Mouse (Mus musculus): ENCODE results near the gene Il1rapl1.

Gene Il1rapl1

GRCm38 (mm10) chrX:88115609-88116073 is at the start of gene Il1rapl1:
Gene Il1rapl1 (minus strand): TSS chrX:88115645.
- no peak for DNase-seq (ENCODE audit: low read depth, low spot score)

GRCm38 (mm10) chrX:88158037-88158436 is 42.6 kb upstream of the Il1rapl1 start:
- DNase-seq (ENCODE audit: low read depth, low spot score) = no peak

- DNase-seq (ENCODE audit: low read depth, low spot score) = no peak
Observed at GRCm38 (mm10) chrX:88125612-88126011, 10.2 kb upstream of the Il1rapl1 start.

GRCm38 (mm10) chrX:88120070-88120469 is 4.6 kb upstream of the Il1rapl1 start:
- DNase-seq (ENCODE audit: low read depth, low spot score) = no peak

GRCm38 (mm10) chrX:88117858-88118257 is 2.4 kb upstream of the Il1rapl1 start:
- no peak for DNase-seq (ENCODE audit: low read depth, low spot score)

GRCm38 (mm10) chrX:88116326-88116725 is 881 bp upstream of the Il1rapl1 start:
- no peak for DNase-seq (ENCODE audit: low read depth, low spot score)

GRCm38 (mm10) chrX:88113561-88113960 is 1.9 kb downstream of the Il1rapl1 start:
- DNase-seq (ENCODE audit: low read depth, low spot score) = no peak

GRCm38 (mm10) chrX:88112254-88112653 is 3.2 kb downstream of the Il1rapl1 start:
- DNase-seq (ENCODE audit: low read depth, low spot score) = no peak

GRCm38 (mm10) chrX:88109733-88110132 is 5.7 kb downstream of the Il1rapl1 start:
- no peak for DNase-seq (ENCODE audit: low read depth, low spot score)

- DNase-seq (ENCODE audit: low read depth, low spot score) = no peak
Observed at GRCm38 (mm10) chrX:88093936-88094569, 21.4 kb downstream of the Il1rapl1 start.

- DNase-seq (ENCODE audit: low read depth, low spot score) = no peak
Observed at GRCm38 (mm10) chrX:88089873-88090272, 25.6 kb downstream of the Il1rapl1 start.

GRCm38 (mm10) chrX:88072741-88073419 is 42.6 kb downstream of the Il1rapl1 start:
- DNase-seq (ENCODE audit: low read depth, low spot score) = no peak

GRCm38 (mm10) chrX:88070368-88070767 is 45.1 kb downstream of the Il1rapl1 start:
- peak; percentile 25 for DNase-seq (ENCODE audit: low read depth, low spot score)

- no peak for DNase-seq (ENCODE audit: low read depth, low spot score)
Observed at GRCm38 (mm10) chrX:88043556-88043955, 71.9 kb downstream of the Il1rapl1 start.

- no peak for DNase-seq (ENCODE audit: low read depth, low spot score)
Observed at GRCm38 (mm10) chrX:88038984-88039383, 76.5 kb downstream of the Il1rapl1 start.

GRCm38 (mm10) chrX:87897172-87897571 is 218.3 kb downstream of the Il1rapl1 start:
- no peak for DNase-seq (ENCODE audit: low read depth, low spot score)

- DNase-seq (ENCODE audit: low read depth, low spot score) = no peak
Observed at GRCm38 (mm10) chrX:87891916-87892315, 223.5 kb downstream of the Il1rapl1 start.

GRCm38 (mm10) chrX:87854107-87854506 is 261.3 kb downstream of the Il1rapl1 start:
- no peak for DNase-seq (ENCODE audit: low read depth, low spot score)

- DNase-seq (ENCODE audit: low read depth, low spot score) = no peak
Observed at GRCm38 (mm10) chrX:87813884-87814283, 301.6 kb downstream of the Il1rapl1 start.

GRCm38 (mm10) chrX:87807717-87808116 is 307.7 kb downstream of the Il1rapl1 start:
- no peak for DNase-seq (ENCODE audit: low read depth, low spot score)

- no peak for DNase-seq (ENCODE audit: low read depth, low spot score)
Observed at GRCm38 (mm10) chrX:87793011-87793410, 322.4 kb downstream of the Il1rapl1 start.

GRCm38 (mm10) chrX:87710589-87710988 is 404.9 kb downstream of the Il1rapl1 start:
- DNase-seq (ENCODE audit: low read depth, low spot score) = no peak

GRCm38 (mm10) chrX:87663856-87664255 is 451.6 kb downstream of the Il1rapl1 start:
- peak; percentile 26 for DNase-seq (ENCODE audit: low read depth, low spot score)

Measured in A20 (cell line).